Mouse (Mus musculus) heart, postnatal 4 days (tissue): ENCODE data around the gene Nudc. TPM values are rescaled to one million over a fixed set of nuclear protein-coding genes. Genes with fewer than 3 reads are reported as not detected.

ENCODE experiments used
- DNase-seq: peaks from one replicate; pipeline ENCODE4 v3.0.0; 2021
- total RNA-seq, 2 experiments: library from RNA; stranded (reverse); gene quantifications; 2 replicates each; pipeline ENCODE4 v1.2.3; 2021

The Nudc gene
- 10 to 100 TPM; 89.3 to 90.2 TPM for total RNA-seq

DNA sequence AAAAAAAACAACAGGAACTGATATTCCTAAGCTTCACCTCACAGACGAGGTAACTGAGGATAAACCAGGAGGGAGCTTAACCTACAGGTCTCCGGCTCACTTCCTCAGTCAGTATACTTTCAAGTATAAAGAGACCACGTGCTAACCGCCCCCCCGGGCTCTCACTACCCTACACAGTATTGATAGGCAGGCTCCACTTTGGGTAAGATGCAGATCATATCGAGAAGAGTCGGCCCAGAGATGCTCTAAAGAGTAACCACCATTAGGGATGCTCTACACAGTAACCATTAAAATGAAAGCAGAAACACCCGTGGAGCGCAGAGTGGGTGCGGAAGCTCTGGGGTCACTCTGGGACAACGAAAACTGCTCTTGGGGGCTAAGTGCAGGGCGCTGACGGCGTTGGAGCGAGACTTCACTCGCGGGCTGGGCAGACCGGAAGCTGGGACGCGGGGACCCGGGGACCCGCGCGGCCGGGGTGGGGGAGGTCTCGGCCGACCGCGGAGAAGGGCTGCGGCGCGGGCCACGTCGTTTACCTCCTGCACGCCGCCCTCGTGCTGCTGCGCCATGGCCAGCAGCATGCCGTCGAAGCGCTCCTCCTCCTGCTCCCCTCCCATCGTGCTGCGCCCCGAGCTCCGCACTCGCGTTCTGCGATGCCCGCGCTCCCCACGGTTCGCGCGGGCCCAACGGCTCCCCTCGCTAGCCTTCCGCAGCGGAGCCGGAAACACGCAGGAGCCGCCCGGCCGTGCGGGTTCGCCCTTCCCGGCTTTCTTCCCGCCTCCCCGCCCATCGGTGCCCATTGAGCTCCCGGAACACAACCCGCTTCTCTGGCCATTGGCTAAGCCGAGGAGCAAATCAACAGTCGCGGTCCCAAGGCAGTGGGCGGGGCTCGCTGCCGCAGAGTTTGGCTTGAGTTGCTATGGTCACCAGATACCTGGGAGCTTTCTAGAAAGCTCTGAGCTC lies at the start of gene Nudc:
Gene Nudc (minus strand): TSS at position 725 of the 960 bp plus-strand sequence.
- DNase-seq, result peak; percentile 97

DNA sequence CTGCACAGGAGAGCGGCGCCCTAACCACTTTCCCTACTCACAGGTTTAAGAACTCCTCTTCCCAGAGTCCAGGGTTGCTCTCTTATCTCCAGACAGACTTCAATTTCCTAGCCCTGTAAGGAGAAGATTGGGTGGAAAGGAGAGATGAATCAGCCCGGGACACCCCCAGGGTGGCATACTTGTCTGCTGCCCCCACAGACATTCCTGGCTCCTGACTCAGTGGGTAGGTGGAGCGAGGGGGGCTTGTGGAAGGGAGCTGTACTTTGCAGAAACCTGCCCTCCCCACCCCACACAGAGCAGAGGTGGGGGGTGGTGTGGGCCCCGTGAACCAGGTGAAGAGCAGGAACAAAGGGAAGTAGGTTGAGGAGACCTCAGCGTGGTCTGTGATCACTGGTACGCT lies 49.7 kb upstream of the Nudc start:
- DNase-seq, result no peak

DNA sequence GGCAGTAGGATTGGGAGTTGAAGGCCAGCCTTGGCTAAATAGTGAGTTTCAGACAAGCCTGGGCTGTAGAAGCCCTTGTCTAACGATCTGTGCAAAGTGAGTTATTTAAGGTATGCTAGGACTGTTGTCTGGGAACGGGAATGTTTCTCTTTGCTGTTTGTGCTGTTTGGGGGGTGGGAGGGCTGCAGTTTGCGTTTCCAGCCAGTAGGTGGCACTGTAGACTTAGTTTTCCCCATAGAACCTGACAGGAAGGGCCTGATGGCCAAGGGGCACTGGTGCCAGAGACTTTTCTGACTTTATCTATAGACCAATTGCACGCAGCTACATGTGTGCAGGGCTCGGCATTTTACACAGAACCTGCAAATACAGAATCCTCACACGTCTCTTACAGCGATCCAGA lies 46.8 kb upstream of the Nudc start:
- peak; percentile 80 for DNase-seq

DNA sequence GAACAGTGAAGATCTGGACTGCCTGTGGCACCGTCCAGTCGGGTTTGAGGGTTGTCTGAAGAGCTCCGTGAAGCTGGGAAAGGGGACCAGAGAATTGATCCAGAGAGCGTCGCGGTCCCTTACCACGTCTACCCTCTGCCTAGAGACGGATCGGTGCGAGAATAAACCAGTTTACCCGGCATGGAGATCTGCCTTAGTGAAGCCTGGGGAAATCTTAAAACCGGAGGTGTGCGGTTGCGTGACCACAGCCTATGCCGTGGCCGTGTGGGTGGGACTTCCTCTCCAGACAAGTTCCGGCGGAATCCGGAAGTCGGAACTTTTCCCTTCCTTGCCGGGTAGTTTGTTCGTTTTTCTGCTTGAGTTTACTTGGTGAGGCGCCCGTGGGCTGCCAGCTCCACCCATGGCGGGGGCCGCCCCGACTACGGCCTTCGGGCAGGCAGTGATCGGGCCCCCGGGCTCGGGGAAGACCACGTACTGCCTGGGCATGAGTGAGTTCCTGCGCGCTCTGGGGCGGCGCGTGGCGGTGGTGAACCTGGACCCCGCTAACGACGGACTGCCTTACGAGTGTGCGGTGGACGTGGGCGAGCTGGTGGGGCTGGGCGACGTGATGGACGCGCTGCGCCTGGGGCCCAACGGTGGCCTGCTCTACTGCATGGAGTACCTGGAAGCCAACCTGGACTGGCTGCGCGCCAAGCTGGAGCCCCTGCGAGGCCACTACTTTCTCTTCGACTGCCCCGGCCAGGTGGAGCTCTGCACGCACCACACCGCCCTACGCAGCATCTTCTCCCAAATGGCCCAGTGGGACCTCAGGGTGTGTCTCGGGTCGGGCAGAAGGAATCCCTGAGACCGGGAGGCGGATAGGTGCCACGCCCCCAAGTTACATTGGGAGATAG lies 38.5 kb upstream of the Nudc start, which contains the start of gene Gpn2:
Gene Gpn2 (plus strand): TSS at position 304 of the 893 bp plus-strand sequence.
- peak; percentile 84 for DNase-seq

DNA sequence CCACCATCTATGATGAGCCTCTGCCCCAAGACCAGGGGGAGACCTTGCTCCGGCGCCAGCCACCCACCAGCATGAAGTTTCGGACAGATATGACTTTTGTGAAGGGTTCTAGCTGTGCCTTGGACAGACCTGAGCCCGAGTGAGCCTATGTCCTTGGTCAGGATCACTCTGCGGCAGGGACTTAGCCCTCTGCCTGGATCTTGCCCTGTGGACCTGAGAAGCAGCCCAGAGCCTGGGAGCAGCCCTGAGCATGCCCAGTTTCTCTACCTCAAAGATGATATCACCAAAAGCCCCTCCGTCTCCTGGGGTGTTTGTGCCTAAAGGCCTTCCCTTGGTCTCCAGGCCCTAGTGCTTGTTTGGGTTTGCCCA lies 37.9 kb upstream of the Nudc start:
- DNase-seq, result no peak

DNA sequence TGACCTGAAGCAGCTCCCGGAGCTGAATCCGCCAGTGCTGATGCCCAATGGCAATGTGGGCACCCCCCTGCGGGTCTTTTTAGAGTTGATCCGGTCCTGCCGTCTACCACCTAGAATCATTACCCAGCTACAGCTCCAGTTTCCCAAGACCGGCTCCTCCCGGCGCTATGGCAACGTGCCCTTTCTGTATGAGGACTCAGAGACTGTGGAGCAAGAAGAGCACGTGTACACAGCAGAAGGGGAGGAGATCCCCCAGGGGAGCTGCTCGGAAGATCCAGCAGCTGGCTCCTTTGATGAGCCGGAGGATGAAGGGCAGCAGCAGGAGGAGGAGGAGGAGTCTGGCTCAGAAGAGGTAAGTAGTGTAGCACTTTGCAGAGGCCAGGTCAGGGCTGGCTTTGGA lies 32.2 kb upstream of the Nudc start:
- no peak for DNase-seq

DNA sequence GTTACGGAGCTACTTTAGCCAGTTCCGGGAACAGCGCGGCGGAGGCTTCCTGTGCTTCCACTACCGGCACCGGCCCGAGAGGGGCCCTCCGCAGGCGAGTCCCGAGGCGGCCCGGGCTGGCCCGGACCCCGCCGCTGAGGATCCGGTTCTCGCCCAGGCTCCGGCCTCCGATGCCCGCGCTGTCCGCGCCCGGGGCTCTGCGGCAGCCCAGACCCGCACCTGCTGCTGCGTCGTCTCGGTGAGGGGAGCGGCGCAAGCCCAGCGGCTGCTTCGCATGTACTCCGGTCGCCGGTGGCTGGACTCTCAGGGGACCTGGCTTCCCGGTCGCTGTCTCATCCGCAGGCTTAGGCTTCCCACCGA lies 29.0 kb upstream of the Nudc start:
- DNase-seq, result no peak

DNA sequence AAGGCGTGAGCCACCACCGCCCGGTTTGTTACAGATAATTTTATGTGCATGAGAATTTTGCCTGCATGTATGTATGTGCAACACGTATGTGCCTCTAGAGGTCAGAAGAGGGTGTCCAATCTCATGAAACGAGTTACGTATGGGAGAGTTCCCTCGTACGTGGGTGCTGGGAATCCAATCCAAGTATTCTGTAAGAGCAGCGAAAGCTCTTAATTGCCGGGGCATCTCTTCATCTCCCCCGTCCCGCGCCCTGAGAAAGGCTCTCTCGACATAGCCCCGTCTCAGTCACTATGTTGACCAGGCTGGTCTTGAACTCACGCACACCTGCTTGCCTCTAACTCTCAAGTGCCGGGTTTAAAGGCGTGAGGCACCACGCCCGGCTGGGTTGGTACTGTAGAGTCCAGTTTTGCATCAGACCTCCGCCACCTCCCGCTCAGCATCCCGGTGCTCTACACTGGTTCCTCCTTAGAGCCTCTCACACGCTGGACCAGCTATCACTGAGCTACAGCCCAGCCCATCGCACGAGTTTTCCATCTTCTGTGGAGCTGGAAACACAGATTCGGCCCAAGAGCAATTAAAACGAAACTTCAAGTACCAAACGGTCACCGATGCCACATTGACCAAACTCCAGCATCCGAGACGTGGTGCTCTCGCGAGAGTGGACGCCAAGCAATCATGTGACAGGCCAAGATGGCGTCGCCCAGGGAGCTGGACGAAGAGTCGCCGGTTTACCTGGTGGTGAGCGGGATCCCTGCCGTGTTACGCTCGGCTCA lies 28.5 kb upstream of the Nudc start, which contains the start of gene Gpatch3:
Gene Gpatch3 (plus strand): TSS at position 676 of the 773 bp plus-strand sequence.
- DNase-seq, result peak; percentile 94

DNA sequence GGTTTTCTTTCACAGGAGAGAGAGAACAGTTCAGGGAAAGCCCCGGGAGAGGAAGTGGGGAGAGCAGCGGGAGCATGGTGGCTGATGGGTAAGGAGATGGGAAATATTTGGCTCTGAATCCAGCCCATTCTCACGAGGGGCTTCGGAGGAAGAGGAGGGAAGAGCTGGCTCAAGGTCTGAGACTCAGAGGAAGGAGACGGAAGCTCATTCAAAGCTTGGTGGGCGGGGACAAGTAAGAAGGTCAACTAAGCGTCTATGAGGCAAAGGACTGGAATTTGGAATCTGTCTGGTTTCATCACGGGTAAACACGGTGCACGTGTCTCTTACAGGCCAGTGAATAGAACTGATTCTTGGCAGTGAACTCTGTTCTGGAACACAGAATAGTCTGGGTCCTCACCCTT lies 24.3 kb upstream of the Nudc start:
- DNase-seq, result no peak

DNA sequence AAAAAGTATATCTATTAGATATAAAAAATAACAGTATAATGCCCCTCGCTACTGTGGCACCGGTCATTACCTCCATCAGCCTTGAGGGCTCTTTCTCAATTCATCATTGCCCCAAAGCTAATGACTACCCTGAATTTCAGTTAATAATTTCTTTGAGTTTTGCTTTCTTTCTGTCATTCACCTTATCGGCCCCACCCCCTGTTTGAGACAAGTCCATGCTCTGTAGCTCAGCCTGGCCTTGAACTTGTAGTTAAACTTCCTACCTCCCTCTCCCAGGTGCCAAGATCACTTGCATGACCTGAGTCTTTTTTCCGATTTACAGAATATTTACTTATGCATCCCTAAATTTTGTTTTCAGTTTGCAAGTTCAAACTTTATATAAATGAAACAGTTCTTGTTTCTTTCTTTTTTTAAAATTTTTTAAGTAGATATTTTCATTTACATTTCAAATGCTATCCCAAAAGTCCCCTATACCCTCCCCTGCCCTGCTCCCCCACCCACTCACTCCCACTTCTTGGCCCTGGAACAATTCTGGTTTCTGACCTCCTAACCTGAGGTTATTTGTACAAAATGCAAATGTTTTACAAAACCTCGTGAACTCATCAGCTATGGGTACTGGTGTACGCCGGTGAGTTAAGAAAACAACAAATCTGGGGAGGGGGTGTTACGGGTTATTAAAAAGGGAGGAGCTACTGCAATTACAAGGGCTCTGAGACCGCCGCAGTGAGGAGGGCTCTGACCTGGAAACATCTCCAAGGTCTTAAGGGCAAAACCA lies 23.7 kb upstream of the Nudc start:
- DNase-seq, result no peak

DNA sequence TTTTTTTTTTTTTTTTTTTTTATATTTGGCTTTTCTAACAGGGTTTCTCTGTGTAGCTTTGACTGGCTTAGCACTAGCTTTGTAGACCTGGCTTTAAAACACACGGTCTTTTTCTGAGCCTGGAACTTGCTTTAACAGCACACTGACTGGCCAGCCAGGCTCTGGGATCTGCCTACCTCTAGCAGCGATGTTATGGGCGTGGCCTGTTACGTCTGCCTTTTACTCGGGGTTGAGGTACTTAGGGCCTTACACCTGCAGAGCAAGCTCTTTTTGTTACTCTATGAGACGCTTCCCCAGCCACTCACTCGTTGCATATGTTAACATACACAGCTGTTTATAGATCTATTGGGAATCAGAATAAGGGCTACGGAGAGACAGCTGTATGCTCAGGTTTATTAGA lies 21.5 kb upstream of the Nudc start:
- DNase-seq, result no peak

DNA sequence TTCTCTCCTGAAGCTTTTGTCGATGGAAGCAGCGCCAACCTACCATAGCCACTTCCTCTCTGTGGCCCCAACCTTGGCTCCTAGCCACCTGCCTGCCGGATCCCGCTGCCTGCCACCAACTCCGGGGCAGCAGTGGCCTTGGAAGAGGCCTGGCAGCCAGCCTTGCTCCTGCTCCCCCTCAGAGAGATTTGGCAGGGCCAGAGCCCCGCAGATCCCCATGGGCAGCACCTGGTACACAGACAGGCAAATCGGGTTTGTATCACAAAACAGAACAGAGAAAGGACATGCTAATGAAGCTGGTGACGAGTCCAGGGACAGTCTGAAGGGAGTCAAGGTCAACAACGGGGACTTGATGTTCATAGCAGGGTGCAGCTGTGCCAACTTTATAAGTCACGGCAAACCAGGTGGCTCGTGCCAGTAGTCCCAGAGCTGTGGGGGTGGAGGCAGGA lies 17.4 kb upstream of the Nudc start:
- DNase-seq, result peak; percentile 85

DNA sequence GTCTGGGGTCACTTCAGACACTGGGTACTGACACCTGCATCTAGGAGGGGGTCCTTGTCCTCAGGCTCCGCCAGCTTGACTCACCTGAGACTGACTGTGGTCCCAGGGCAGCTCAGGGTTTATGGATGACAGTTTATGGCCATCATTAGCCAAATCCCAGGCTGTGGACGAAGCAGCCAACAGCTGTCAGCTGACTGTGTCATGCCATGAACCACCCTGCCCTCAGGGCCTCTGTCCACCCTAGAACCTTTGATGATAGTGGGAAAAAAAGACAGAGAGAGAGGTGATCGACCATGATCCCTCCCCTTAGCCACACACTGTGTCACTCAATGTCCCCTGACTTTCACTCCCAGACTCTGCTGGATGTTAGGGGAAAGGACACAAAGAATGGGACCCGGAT lies 15.8 kb upstream of the Nudc start:
- no peak for DNase-seq

DNA sequence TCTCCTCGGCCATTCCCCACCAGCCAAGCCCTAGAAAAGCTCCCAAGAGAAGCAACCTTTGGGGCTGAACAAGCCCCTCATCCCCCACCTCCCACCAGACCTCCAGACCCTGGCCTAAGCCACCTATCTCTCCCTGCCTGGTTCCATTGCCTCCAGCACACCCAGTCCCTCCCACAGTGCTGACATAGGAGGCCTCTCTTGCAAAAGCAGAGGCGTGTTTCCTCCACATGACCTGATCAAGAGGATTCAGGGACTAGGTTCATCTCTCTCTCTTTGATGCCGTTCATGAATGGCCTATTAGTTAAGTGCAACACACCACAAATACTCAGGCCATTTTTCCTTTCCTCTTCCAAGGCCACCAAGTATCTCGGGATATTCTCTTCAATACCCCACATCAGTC lies 14.1 kb upstream of the Nudc start:
- no peak for DNase-seq

DNA sequence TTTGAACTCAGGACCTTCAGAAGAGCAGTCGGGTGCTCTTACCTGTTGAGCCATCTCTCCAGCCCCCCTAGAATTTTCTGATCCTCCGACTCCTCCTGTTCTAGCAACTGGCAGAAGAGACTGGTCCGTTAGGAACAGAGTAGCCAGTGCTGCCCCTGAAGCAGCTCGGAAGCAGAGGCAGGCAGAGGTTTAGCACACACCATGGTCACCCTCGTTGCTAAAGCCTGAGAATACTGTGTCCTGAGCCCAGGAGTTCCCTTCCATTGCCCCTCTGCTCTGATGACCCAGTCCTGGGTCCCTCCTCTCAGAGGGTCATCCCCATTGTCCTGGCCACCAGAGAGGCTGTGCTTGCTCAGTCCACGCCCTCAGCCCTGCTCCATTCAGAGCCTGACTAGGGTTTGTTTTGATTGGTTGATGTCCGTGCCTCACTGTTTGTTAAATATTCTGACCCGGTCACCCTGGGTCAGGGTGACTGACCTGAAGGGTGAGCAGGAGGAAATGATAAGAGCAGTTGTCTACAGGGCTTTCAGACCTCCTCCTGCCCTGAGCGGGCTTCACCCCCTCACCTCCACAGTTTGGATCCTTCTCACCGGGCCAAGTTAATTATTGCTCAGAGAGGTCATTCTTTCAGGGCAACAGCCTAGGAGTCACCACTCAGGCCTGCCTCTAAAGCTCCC lies 11.4 kb upstream of the Nudc start:
- DNase-seq, result no peak

DNA sequence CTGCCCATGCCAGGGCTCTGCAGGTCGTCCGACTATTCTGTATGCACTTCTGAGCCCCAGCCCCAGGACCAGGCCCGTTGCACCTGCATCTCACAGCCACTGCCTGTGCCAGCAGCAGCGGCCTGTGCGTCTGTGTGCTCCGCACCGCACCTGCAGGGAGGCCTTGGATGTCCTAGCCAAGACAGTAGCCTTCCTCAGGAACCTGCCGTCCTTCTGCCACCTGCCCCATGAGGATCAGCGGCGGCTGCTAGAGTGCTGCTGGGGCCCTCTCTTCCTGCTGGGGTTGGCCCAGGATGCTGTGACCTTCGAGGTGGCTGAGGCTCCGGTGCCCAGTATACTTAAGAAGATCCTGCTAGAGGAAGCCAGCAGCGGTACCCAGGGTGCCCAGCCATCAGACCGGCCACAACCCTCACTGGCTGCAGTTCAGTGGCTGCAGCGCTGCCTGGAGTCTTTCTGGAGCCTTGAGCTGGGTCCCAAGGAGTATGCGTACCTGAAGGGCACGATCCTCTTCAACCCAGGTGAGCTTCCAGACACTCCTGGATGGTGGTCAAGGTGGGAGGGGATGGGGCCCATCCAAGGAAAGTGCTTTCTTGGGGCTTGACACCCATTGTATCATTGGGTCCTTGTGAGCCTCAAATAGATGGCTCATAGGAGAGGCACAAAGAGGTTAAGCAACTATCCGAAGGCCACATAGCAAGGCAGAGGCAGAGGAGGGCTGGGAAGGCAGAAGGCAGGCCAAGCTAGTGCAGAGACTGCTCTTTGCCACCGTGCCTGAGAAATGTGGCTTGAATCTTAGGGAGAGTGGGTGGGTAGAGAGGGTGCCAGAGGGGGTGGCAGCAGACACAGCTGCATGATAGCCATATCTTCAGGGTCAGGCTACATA lies 7.9 kb upstream of the Nudc start:
- DNase-seq, result peak; percentile 43

DNA sequence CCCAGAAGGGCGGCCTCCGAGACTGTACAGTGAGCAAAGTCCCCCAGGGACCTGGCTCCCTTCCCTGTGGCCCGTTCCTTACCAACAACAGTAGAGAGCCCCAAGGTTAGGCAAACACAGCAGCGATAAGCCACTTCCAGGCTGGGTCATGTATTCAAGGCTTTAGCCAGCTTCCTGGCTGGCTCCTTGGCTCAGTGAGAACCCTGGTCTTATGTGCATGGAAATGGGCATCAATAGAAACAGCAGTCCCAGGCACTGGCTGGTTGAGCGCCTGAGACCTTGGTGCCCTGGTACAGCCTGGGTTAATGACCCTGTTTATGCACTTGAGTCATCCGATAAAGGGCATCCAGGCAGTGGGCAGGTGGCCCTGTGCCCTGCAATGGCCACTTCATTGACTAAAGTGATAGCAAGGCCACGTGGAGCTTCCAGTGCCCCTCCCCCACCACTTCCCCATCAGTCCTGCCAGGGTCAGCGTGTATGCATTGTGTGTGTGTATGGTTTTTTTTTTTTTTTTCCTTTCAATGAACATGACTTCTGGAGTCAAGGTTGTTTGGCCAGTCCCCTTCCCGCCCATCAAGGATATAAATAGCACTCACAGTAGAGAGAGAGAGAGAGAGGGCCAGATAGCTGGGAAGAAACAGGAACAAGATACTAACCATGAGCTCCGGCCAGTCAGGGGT lies 7.1 kb upstream of the Nudc start, which contains the start of gene Nr0b2:
Gene Nr0b2 (plus strand): TSS at position 609 of the 680 bp plus-strand sequence.
- peak; percentile 66 for DNase-seq

DNA sequence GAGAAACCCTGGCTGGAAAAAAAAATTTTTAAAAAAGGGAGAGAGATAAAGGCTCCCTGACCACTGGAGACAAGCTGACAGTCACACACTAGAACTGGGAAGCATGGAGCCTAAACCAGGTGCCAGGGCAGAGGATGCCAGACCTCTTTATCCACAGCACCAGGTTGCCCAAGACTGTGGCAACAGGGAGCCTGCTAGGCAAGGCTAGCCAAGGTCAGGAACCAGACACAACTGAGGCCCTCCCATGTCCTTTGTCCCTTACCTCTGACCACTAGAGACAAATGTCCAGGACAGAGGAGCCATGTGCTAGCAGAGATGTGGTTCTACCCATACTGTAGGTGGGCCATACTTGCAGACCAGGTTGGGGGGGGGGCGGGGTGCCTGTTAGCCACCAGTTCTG lies 6.2 kb upstream of the Nudc start:
- no peak for DNase-seq

DNA sequence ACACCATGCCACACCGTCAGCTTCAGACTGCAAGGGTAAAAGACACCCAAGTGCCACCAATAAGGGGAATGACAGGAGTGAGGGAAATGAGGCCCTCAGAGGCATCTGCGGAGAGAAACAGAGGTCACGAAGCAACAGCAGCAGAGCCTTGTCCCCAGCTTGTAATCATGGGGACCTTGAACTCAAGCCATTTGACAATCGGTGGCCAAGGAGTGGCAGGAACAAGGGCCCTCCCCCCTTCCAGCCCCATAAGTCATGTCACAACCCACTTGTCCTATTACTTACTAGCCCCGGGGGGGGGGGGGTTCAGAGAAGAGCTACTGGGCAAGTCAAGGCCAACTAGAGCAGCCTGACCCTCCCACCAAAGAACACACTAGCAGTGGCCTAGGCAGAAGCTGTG lies 9.1 kb downstream of the Nudc start:
- no peak for DNase-seq
